Mouse (Mus musculus) limb, embryonic 12.5 days (tissue): ENCODE data around the gene Tent5d. TPM values are rescaled to one million over a fixed set of nuclear protein-coding genes. Genes with fewer than 3 reads are reported as not detected.

ENCODE experiments used
- polyA plus RNA-seq: library from polyadenylated mRNA; unstranded; fragments of >200 nt; fragmentation: Nextera tagmentation; extraction: Ambion mirVana; gene quantifications from 2 replicates; pipeline ENCODE4 v1.2.1, GENCODE M21; 2016

The Tent5d gene
- polyA plus RNA-seq, 1 experiment from 2014 or later, result 0.10 TPM

Other genes with a start within 250 kb of the Tent5d start
- 0.90 and 1.9 TPM in 2 replicates for gene Tbx22, start 124.6 kb upstream of the Tent5d start, polyA plus RNA-seq
- 7.4 and 8.8 TPM in 2 replicates for gene 2610002M06Rik, start 23.7 kb downstream of the Tent5d start, polyA plus RNA-seq
- not detected in 2 replicates for gene Gm732, start 155.9 kb downstream of the Tent5d start, polyA plus RNA-seq